Mouse (Mus musculus): Measurements from ENCODE around the gene Ift81.

DNA sequence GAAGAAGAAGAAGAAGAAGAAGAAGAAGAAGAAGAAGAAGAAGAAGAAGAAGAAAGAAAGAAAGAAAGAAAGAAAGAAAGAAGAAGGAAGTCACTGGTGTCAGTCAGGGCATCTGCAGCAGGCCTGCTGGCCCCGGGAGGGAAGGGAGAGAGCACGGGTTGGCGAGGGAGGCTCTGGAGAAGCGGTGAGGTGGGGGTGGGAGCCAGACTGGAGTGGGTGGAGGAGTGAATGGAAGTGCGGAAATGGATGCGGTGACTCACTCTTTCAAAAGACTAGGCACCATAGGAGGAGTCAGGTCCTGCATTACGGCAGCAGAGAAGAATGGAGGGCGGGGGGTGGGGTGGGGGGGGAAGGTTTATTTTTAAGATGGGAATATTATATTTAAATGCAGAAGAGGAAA, 34.9 kb upstream of the Ift81 start:
- no peak for TF ChIP-seq CTCF (IDR thresholded peaks at IDR 0.05; ENCODE audit: borderline replicate concordance, insufficient read depth, low read length)
- no peak for TF ChIP-seq POLR2A (IDR thresholded peaks at IDR 0.05; ENCODE audit: low read depth, low read length)

Data from embryonic fibroblast, embryonic 13.5 days (primary cell).